7 mouse cellular contexts compared by ENCODE assay signal in genomic region chr17:87521622-87522151, GRCm38 (mm10).
A peak's percentile ranks its signal among the peaks of the same experiment; 100 is the strongest.
DNase-seq lines count a peak whose midpoint lies in the region; ATAC-seq and TF ChIP-seq lines count a peak whose summit lies in the region.

No protein-coding gene starts in this region.

- no peak overlapping the region for H3K9ac ChIP-seq in hindbrain, embryonic 11.5 days (ENCODE audit: low read depth, low read length)
- no peak overlapping the region for H3K9ac ChIP-seq in liver, postnatal 0 days (replicated peaks)

- 35% methylated on average over 10 of the region's 10 CpGs for WGBS in hindbrain, embryonic 11.5 days
- WGBS in liver, postnatal 0 days (ENCODE audit: insufficient replicate concordance) = 56% methylated on average over 10 of the region's 10 CpGs

- no peaks in the 10 kb centered on the region for H3K36me3 ChIP-seq in hindbrain, embryonic 11.5 days (ENCODE audit: control insufficient read depth, insufficient read depth, low read length)
- H3K36me3 ChIP-seq in liver, postnatal 0 days (replicated peaks; ENCODE audit: insufficient read depth, low read length) = no peaks in the 10 kb centered on the region

- intact Hi-C loops in left cerebral cortex, postnatal 36 days (cut with DNase I) = loop anchor here (2.0 kb wide), 1 partner anchor 75 kb away; the partner anchor contains the start of gene Calm2
- intact Hi-C loops in left cerebral cortex, postnatal 10 days (cut with DNase I) = no loop called here

- 0 out of 2 replicates have a peak, but pooled peaks have one; percentile 38 for ATAC-seq in hindbrain, embryonic 11.5 days (ENCODE audit: low FRiP score)
- ATAC-seq in liver, postnatal 0 days = no peak

- H3K9me3 ChIP-seq in hindbrain, embryonic 11.5 days (ENCODE audit: control insufficient read depth, low read length) = no peaks in the 10 kb centered on the region
- no peaks in the 10 kb centered on the region for H3K9me3 ChIP-seq in liver, postnatal 0 days (ENCODE audit: low read length)

- no peak for TF ChIP-seq CTCF in liver, postnatal 0 days (IDR thresholded peaks at IDR 0.05; ENCODE audit: low read depth)

- H3K27ac ChIP-seq in hindbrain, embryonic 11.5 days (ENCODE audit: low read depth, low read length) = no peak overlapping the region
- no peak overlapping the region for H3K27ac ChIP-seq in liver, postnatal 0 days (ENCODE audit: low read depth)

- no peak for TF ChIP-seq EP300 in liver, postnatal 0 days (IDR thresholded peaks at IDR 0.05; ENCODE audit: low read depth)

- peak; percentile 47 to 51 for DNase-seq in left cerebral cortex, postnatal 36 days (ENCODE audit: low spot score in 2 of 2)
- no peak for DNase-seq in left cerebral cortex, postnatal 10 days (ENCODE audit: extremely low spot score in 1 of 2, low spot score in 2 of 2)
- DNase-seq in cerebellum, postnatal 25 days = peak; percentile 53 to 63
- no peak for DNase-seq in hindbrain, embryonic 11.5 days (ENCODE audit: low spot score)
- peak; percentile 13 for DNase-seq in right cerebral cortex, postnatal 14 days
- DNase-seq in liver, postnatal 0 days = no peak
- DNase-seq in kidney, postnatal 36 days = no peak

- H3K27me3 ChIP-seq in hindbrain, embryonic 11.5 days (ENCODE audit: control insufficient read depth, insufficient read depth, low read length) = no peaks in the 10 kb centered on the region
- H3K27me3 ChIP-seq in liver, postnatal 0 days (ENCODE audit: insufficient read depth, low read length) = no peaks in the 10 kb centered on the region

- no peak overlapping the region for H3K4me2 ChIP-seq in hindbrain, embryonic 11.5 days (replicated peaks; ENCODE audit: low read depth, low read length)
- no peak overlapping the region for H3K4me2 ChIP-seq in liver, postnatal 0 days (ENCODE audit: low read depth, low read length)

- H3K4me3 ChIP-seq in hindbrain, embryonic 11.5 days (ENCODE audit: low read depth, low read length) = no peak overlapping the region
- H3K4me3 ChIP-seq in liver, postnatal 0 days (ENCODE audit: low read depth, low read length) = no peak overlapping the region

- H3K4me1 ChIP-seq in hindbrain, embryonic 11.5 days (replicated peaks; ENCODE audit: control insufficient read depth, insufficient read depth, low read length) = peaks cover 2% of the 10 kb centered on the region; the same call in 1 of the 2 replicates
- no peaks in the 10 kb centered on the region for H3K4me1 ChIP-seq in liver, postnatal 0 days (ENCODE audit: insufficient read depth)

Comparison
In these comparisons a context has a peak if more than half of its experiments do, and no peak if none do; other contexts are left out.
1. DNase-seq: peak in left cerebral cortex, postnatal 36 days (2 of 2), cerebellum, postnatal 25 days (2 of 2) and right cerebral cortex, postnatal 14 days (single experiment); none in left cerebral cortex, postnatal 10 days (0 of 2), hindbrain, embryonic 11.5 days (single experiment), liver, postnatal 0 days (single experiment) and kidney, postnatal 36 days (0 of 2).